Mouse (Mus musculus) liver, embryonic 14.5 days (tissue): ENCODE measurements around the gene Cops7b. TPM values are rescaled to one million over a fixed set of nuclear protein-coding genes. Genes with fewer than 3 reads are reported as not detected.
A peak's percentile ranks its signal among the peaks of the same experiment; 100 is the strongest.

Experiments
- ATAC-seq: fragments of 200-750 bp; cut with Nextera tagmentation; 2 replicates; pipeline ENCODE4 v1.8.0; 2017; ENCODE audit warnings: moderate number of reproducible peaks, mild to moderate bottlenecking, moderate library complexity; ENCODE audit not compliant: insufficient read depth
- DNase-seq, 3 experiments: peaks; one replicate each; pipeline ENCODE4 v3.0.0-alpha.2; 2012 to 2013; ENCODE audit warnings: low read depth in 3 of 3, low spot score in 3 of 3
- H3K27ac ChIP-seq: fragments of 300-500 bp; sonication (generic); 2 replicates; pipeline ENCODE4 v1.5.1; 2014; ENCODE audit warnings: moderate library complexity, mild to moderate bottlenecking, control low read depth, inconsistent platforms
- H3K27me3 ChIP-seq: fragments of 300-500 bp; sonication (generic); 2 replicates; pipeline ENCODE4 v1.6.1; 2014; ENCODE audit warnings: mild to moderate bottlenecking, low read length, moderate library complexity; ENCODE audit not compliant: control insufficient read depth, insufficient read depth
- H3K36me3 ChIP-seq: fragments of 300-500 bp; sonication (generic); replicated peaks from 2 replicates; pipeline ENCODE4 v1.6.1; 2014; ENCODE audit warnings: low read depth; ENCODE audit not compliant: control insufficient read depth, insufficient read depth
- H3K4me1 ChIP-seq, 2 experiments: fragments of 200-500 bp in 1 of 2; fragments of 300-500 bp in 1 of 2; sonication (generic) in 1 of 2; replicated peaks; 2 replicates each; pipeline ENCODE4 v1.6.1; 2012 to 2014; ENCODE audit warnings: antibody characterized with exemption in 1 of 2, inconsistent platforms in 1 of 2, low read length in 1 of 2; ENCODE audit not compliant: control insufficient read depth in 2 of 2, insufficient read depth in 2 of 2
- H3K4me2 ChIP-seq: fragments of 300-500 bp; sonication (generic); 2 replicates; pipeline ENCODE4 v1.6.1; 2014; ENCODE audit warnings: low read depth, mild to moderate bottlenecking, control low read depth, moderate library complexity
- H3K4me3 ChIP-seq, 2 experiments: fragments of 200-500 bp in 1 of 2; fragments of 300-500 bp in 1 of 2; sonication (generic) in 1 of 2; 2 replicates each; pipeline ENCODE4 v1.5.1; 2012 to 2014; ENCODE audit warnings: low read depth in 2 of 2, low read length in 2 of 2, mild to moderate bottlenecking in 2 of 2, control low read depth in 1 of 2, inconsistent platforms in 1 of 2, moderate library complexity in 1 of 2; ENCODE audit not compliant: insufficient read depth in 1 of 2
- H3K9ac ChIP-seq: fragments of 300-500 bp; sonication (generic); replicated peaks from 2 replicates; pipeline ENCODE4 v1.6.1; 2014; ENCODE audit warnings: mild to moderate bottlenecking, control low read depth, moderate library complexity
- H3K9me3 ChIP-seq: fragments of 300-500 bp; sonication (generic); 2 replicates; pipeline ENCODE4 v1.6.1; 2016; ENCODE audit warnings: low read length, mixed read lengths; ENCODE audit not compliant: control insufficient read depth
- CTCF ChIP-seq: IDR thresholded peaks from 2 replicates; pipeline ENCODE4 v1.5.1; 2016; ENCODE audit warnings: antibody characterized with exemption, low read depth, control low read depth
- EP300 ChIP-seq: IDR thresholded peaks from 2 replicates; pipeline ENCODE4 v1.6.1; 2016; ENCODE audit warnings: antibody characterized with exemption, low read depth
- WGBS: fragments of 180-500 bp; shearing (Covaris S2); extraction: QIAGEN DNeasy Blood & Tissue Kit; methylation state at CpG from one replicate; pipeline ENCODE4 v1.1.7; 2014; ENCODE audit not compliant: insufficient replicate concordance; 5-methylcytosine and 5-hydroxymethylcytosine counted together
- polyA plus RNA-seq, 2 experiments: library from polyadenylated mRNA; depleted of rRNA in 1 of 2; stranded (reverse) in 1 of 2; unstranded in 1 of 2; fragments of >200 nt; fragmentation: Nextera tagmentation in 1 of 2; extraction: Ambion mirVana in 1 of 2; gene quantifications; 2 replicates each; pipeline versions ENCODE4 v1.2.1 to v1.2.3; 2012 to 2014

The Cops7b gene
- polyA plus RNA-seq, 2 experiments = 11.4 to 16.3 TPM

DNA sequence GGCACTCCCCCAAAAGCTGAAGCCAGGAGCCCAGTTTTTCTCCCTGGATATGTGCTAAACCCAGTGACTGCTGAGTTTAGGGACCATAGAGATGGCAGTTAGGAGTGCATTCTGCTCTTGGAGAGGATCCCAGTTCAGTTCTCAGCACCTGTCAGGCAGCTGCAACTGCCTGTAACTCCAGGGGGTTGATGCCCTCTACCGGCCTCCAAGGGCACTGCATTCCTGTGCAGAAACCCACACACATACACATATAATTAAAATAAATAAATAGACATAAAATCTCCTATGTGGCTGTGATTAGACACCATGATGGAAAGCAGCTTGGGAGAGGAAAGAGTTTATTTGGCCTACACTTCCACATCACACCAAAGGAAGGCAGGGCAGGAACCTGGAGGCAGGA lies 29.4 kb downstream of the Cops7b start:
- no peak overlapping the region for H3K27ac ChIP-seq
- no peak for ATAC-seq
- WGBS = 56% methylated on average over 1 of the region's 1 CpGs
- H3K27me3 ChIP-seq = no peaks in the 10 kb centered on the region
- H3K4me3 ChIP-seq = no peak overlapping the region
- no peaks in the 10 kb centered on the region; the same call in 1 of the 2 replicates for H3K36me3 ChIP-seq
- no peak for DNase-seq
- TF ChIP-seq EP300 (no peak), CTCF (peak; percentile 42)
- no peak overlapping the region for H3K4me2 ChIP-seq
- H3K9me3 ChIP-seq = no peaks in the 10 kb centered on the region
- no peaks in the 10 kb centered on the region for H3K4me1 ChIP-seq
- H3K9ac ChIP-seq = no peak overlapping the region

DNA sequence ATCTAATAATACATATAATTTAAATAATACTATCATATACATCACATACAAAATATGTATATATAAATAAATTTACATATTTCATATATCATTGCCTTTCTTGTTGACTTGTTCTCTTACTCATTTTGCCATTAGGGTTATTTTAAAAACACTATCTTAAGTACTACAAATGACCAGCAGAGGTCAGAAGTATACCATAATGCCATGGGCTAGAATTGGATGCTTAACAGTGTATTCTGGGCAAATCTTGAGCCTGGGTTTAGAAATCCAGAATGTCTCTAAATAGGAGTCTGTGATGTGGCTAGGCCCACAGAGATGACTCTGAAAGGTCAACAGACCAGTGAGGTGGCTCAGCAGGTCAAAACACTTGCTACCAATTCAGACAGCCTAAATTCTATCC lies 31.6 kb downstream of the Cops7b start:
- Histone ChIP-seq H3K36me3 (no peaks in the 10 kb centered on the region), H3K27ac (no peak overlapping the region), H3K9ac (no peak overlapping the region), H3K4me3 (no peak overlapping the region), H3K4me1 (no peaks in the 10 kb centered on the region; a peak in 1 of 4 replicates), H3K4me2 (no peak overlapping the region), H3K27me3 (no peaks in the 10 kb centered on the region), H3K9me3 (no peaks in the 10 kb centered on the region)
- ATAC-seq = no peak
- no peak for DNase-seq
- TF ChIP-seq CTCF (peak; percentile 26; the same call in 1 of the 2 replicates), EP300 (no peak)

GRCm38 (mm10) chr1:86618454-86619125 lies 35.9 kb downstream of the Cops7b start:
- Histone ChIP-seq H3K9ac (no peak overlapping the region), H3K9me3 (no peaks in the 10 kb centered on the region), H3K4me1 (no peaks in the 10 kb centered on the region; a peak in 1 of 4 replicates), H3K36me3 (no peaks in the 10 kb centered on the region), H3K4me2 (no peak overlapping the region), H3K4me3 (no peak overlapping the region), H3K27ac (no peak overlapping the region), H3K27me3 (no peaks in the 10 kb centered on the region)
- peak; percentile 68 for TF ChIP-seq CTCF
- no peak for TF ChIP-seq EP300
- ATAC-seq = no peak
- WGBS = 51% methylated on average over 10 of the region's 10 CpGs
- DNase-seq = peak; percentile 43 to 46 (median 46)

GRCm38 (mm10) chr1:86622296-86622695 lies 39.6 kb downstream of the Cops7b start:
- Histone ChIP-seq H3K4me3 (no peak overlapping the region), H3K27ac (no peak overlapping the region), H3K4me2 (no peak overlapping the region), H3K4me1 (no peaks in the 10 kb centered on the region; a peak in 1 of 4 replicates), H3K9ac (no peak overlapping the region), H3K9me3 (no peaks in the 10 kb centered on the region), H3K36me3 (no peaks in the 10 kb centered on the region), H3K27me3 (no peaks in the 10 kb centered on the region)
- TF ChIP-seq CTCF = no peak
- 54% methylated on average over 2 of the region's 2 CpGs for WGBS
- ATAC-seq (no peak), DNase-seq (no peak)

GRCm38 (mm10) chr1:86623001-86624000 lies 40.6 kb downstream of the Cops7b start:
- Histone ChIP-seq H3K4me2 (no peak overlapping the region), H3K9me3 (no peaks in the 10 kb centered on the region), H3K4me1 (no peaks in the 10 kb centered on the region; a peak in 1 of 4 replicates), H3K4me3 (no peak overlapping the region), H3K27ac (no peak overlapping the region), H3K9ac (no peak overlapping the region), H3K36me3 (no peaks in the 10 kb centered on the region), H3K27me3 (no peaks in the 10 kb centered on the region)
- no peak for TF ChIP-seq EP300
- no peak for TF ChIP-seq CTCF
- WGBS = 38% methylated on average over 16 of the region's 16 CpGs
- no peak for DNase-seq
- no peak for ATAC-seq
